Mouse (Mus musculus): ENCODE measurements around the gene Olfr1164. TPM values are rescaled to one million over a fixed set of nuclear protein-coding genes. Genes with fewer than 3 reads are reported as not detected.

Olfr1164 gene
- total RNA-seq (2018; cell fraction: chromatin; rRNA removed): not detected
- not detected for total RNA-seq (2018; cell fraction: cytosol; rRNA removed)
- not detected for total RNA-seq (2018; cell fraction: nucleus; rRNA removed)
- not detected in 3 replicates for polyA plus RNA-seq (2018)

- 75% methylated on average over 4 of the region's 4 CpGs for WGBS (ENCODE audit: missing documents)
- no peaks in the 10 kb centered on the region for H3K79me2 ChIP-seq (ENCODE audit: inconsistent target)
- no peak within 1 kb of the TSS for H3K27ac ChIP-seq
- no peaks in the 10 kb centered on the region for H3K36me3 ChIP-seq (ENCODE audit: inconsistent target)
- H3K4me3 ChIP-seq (ENCODE audit: inconsistent target): no peak within 1 kb of the TSS
Observed at GRCm38 (mm10) chr2:88093866-88094265, at the start of gene Olfr1164. TSS of gene Olfr1164 (minus strand) at chr2:88093966.

GRCm38 (mm10) chr2:88128172-88128571 is 34.4 kb upstream of the Olfr1164 start, which contains the start of gene Olfr1166:
TSS of gene Olfr1166 (minus strand) at chr2:88128272.
- Histone ChIP-seq H3K4me3 (ENCODE audit: inconsistent target) (no peak within 1 kb of the TSS), H3K79me2 (ENCODE audit: inconsistent target) (no peaks in the 10 kb centered on the region), H3K27ac (no peak within 1 kb of the TSS), H3K36me3 (ENCODE audit: inconsistent target) (no peaks in the 10 kb centered on the region)
- 92% methylated on average over 1 of the region's 1 CpGs for WGBS (ENCODE audit: missing documents)

GRCm38 (mm10) chr2:88071730-88072129 is 22.0 kb downstream of the Olfr1164 start, which contains the start of gene Olfr1163:
TSS of gene Olfr1163 (minus strand) at chr2:88071830.
- no peaks in the 10 kb centered on the region for H3K79me2 ChIP-seq (ENCODE audit: inconsistent target)
- no peak within 1 kb of the TSS for H3K27ac ChIP-seq
- H3K36me3 ChIP-seq (ENCODE audit: inconsistent target): no peaks in the 10 kb centered on the region
- no peak within 1 kb of the TSS for H3K4me3 ChIP-seq (ENCODE audit: inconsistent target)

- no peaks in the 10 kb centered on the region for H3K36me3 ChIP-seq (ENCODE audit: inconsistent target)
- no peak overlapping the region for H3K27ac ChIP-seq
- 88% methylated on average over 2 of the region's 2 CpGs for WGBS (ENCODE audit: missing documents)
- no peak overlapping the region for H3K4me3 ChIP-seq (ENCODE audit: inconsistent target)
- H3K79me2 ChIP-seq (ENCODE audit: inconsistent target): no peaks in the 10 kb centered on the region
Observed at GRCm38 (mm10) chr2:88063587-88063986, 30.2 kb downstream of the Olfr1164 start.

DNA sequence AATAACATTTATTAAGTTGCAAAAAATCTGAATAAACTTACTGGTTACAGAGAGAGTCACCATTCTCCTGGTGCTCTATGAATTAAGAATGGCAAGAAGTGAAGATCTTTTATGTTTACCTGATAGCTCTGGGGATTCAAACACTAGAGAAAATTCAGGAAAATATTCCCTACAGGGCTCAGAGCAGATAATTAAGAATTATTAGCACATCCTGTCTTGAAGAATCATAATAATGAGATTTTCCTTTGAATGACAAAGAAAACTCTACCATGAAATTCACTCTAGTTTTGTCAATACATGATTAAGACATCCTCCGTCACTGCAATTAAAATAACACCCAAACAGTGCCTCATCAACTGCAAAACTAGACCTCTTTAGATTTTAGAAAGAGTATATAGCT is 42.7 kb downstream of the Olfr1164 start, which contains the start of gene Olfr1162:
TSS of gene Olfr1162 (minus strand) at position 101 of the 400 bp plus-strand sequence.
- no peaks in the 10 kb centered on the region for H3K36me3 ChIP-seq (ENCODE audit: inconsistent target)
- H3K79me2 ChIP-seq (ENCODE audit: inconsistent target): no peaks in the 10 kb centered on the region
- WGBS (ENCODE audit: missing documents): 86% methylated on average over 1 of the region's 1 CpGs
- no peak within 1 kb of the TSS for H3K27ac ChIP-seq
- no peak within 1 kb of the TSS for H3K4me3 ChIP-seq (ENCODE audit: inconsistent target)

Other genes with a start within 250 kb of the Olfr1164 start
- gene Olfr1150-ps1, start 250.0 kb downstream of the Olfr1164 start, polyA plus RNA-seq (2018): not detected in 3 replicates
- gene Olfr1151, start 238.1 kb downstream of the Olfr1164 start, polyA plus RNA-seq (2018): not detected in 3 replicates
- gene Olfr1152, start 227.5 kb downstream of the Olfr1164 start, polyA plus RNA-seq (2018): not detected in 3 replicates
- gene Olfr1153, start 199.0 kb downstream of the Olfr1164 start, polyA plus RNA-seq (2018): not detected in 3 replicates
- not detected in 3 replicates for gene Olfr1154, start 188.8 kb downstream of the Olfr1164 start, polyA plus RNA-seq (2018)
- not detected in 3 replicates for gene Olfr1155, start 148.8 kb downstream of the Olfr1164 start, polyA plus RNA-seq (2018)
- not detected in 3 replicates for gene Olfr1156, start 140.9 kb downstream of the Olfr1164 start, polyA plus RNA-seq (2018)
- gene Olfr1157, start 125.7 kb downstream of the Olfr1164 start, polyA plus RNA-seq (2018): not detected in 3 replicates
- not detected in 3 replicates for gene Olfr74, start 119.3 kb downstream of the Olfr1164 start, polyA plus RNA-seq (2018)
- gene Olfr1158, start 103.9 kb downstream of the Olfr1164 start, polyA plus RNA-seq (2018): not detected in 3 replicates
- not detected in 3 replicates for gene Olfr1160, start 85.7 kb downstream of the Olfr1164 start, polyA plus RNA-seq (2018)
- gene Olfr1161, start 71.2 kb downstream of the Olfr1164 start, polyA plus RNA-seq (2018): not detected in 3 replicates
- gene Olfr73, start 56.3 kb downstream of the Olfr1164 start, polyA plus RNA-seq (2018): not detected in 3 replicates
- gene Olfr1162, start 42.8 kb downstream of the Olfr1164 start, polyA plus RNA-seq (2018): not detected in 3 replicates
- not detected in 3 replicates for gene Olfr1163, start 22.1 kb downstream of the Olfr1164 start, polyA plus RNA-seq (2018)
- not detected in 3 replicates for gene Olfr1166, start 34.3 kb upstream of the Olfr1164 start, polyA plus RNA-seq (2018)
- gene Olfr1167, start 61.2 kb upstream of the Olfr1164 start, polyA plus RNA-seq (2018): not detected in 3 replicates
- gene Olfr1168, start 87.9 kb upstream of the Olfr1164 start, polyA plus RNA-seq (2018): not detected in 3 replicates
- not detected in 3 replicates for gene Olfr1170, start 134.4 kb upstream of the Olfr1164 start, polyA plus RNA-seq (2018)
- gene Olfr1173, start 185.9 kb upstream of the Olfr1164 start, polyA plus RNA-seq (2018): not detected in 3 replicates
- gene Olfr1174-ps, start 221.2 kb upstream of the Olfr1164 start, polyA plus RNA-seq (2018): not detected in 3 replicates
- not detected in 3 replicates for gene Olfr1175-ps, start 233.2 kb upstream of the Olfr1164 start, polyA plus RNA-seq (2018)
- gene Olfr1176, start 242.8 kb upstream of the Olfr1164 start, polyA plus RNA-seq (2018): not detected in 3 replicates

Data from macrophage (primary cell).